Mouse (Mus musculus): ENCODE results near the gene Vmn1r202.
"Not testable (repeated sequence)": the region's sequence is repeated elsewhere in the genome, so short reads cannot be mapped to it uniquely, and the experiment has no call there.

Gene Vmn1r202

GRCm38 (mm10) chr13:22505281-22505680 lies at the start of gene Vmn1r202:
Vmn1r202 (minus strand) TSS chr13:22505381.
- DNase-seq (ENCODE audit: low spot score) = no peak

- DNase-seq (ENCODE audit: low spot score) = not testable (repeated sequence)
Observed at GRCm38 (mm10) chr13:22552898-22553297, 47.7 kb upstream of the Vmn1r202 start, which contains the start of gene Vmn1r204. Vmn1r204 (plus strand) TSS chr13:22553198.

GRCm38 (mm10) chr13:22517814-22518213 lies 12.6 kb upstream of the Vmn1r202 start, which contains the start of gene Vmn1r203:
Vmn1r203 (plus strand) TSS chr13:22518114.
- no peak for DNase-seq (ENCODE audit: low spot score)

- no peak for DNase-seq (ENCODE audit: low spot score)
Observed at GRCm38 (mm10) chr13:22502431-22502830, 2.8 kb downstream of the Vmn1r202 start.

GRCm38 (mm10) chr13:22471623-22472022 lies 33.6 kb downstream of the Vmn1r202 start, which contains the start of gene Vmn1r201:
Vmn1r201 (plus strand) TSS chr13:22471923.
- DNase-seq (ENCODE audit: low spot score) = no peak

- no peak for DNase-seq (ENCODE audit: low spot score)
Observed at GRCm38 (mm10) chr13:22455145-22455544, 50.0 kb downstream of the Vmn1r202 start.

All from ovary, postnatal 14 days (tissue).